Mouse (Mus musculus) forebrain, postnatal 0 days (tissue): ENCODE measurements at regions not wholly inside any gene's neighbourhood (a gene's known extent, or its start where the extent isn't known, plus 50 kb on each side); places are given as distances from the start of the nearest gene placed in this dataset.
A peak's percentile ranks its signal among the peaks of the same experiment; 100 is the strongest.

Experiments
- ATAC-seq: fragments of 200-750 bp; cut with Nextera tagmentation; 2 replicates; pipeline ENCODE4 v1.8.0; 2017; ENCODE audit warnings: mild to moderate bottlenecking, moderate library complexity
- DNase-seq: peaks from one replicate; pipeline ENCODE4 v3.0.0-alpha.2; 2015
- H3K27ac ChIP-seq: fragments of 300-500 bp; sonication (generic); 2 replicates; pipeline ENCODE4 v1.5.1; 2014; ENCODE audit warnings: low read depth, mild to moderate bottlenecking, antibody characterized with exemption, low read length, moderate library complexity, mixed read lengths
- H3K27me3 ChIP-seq: fragments of 300-500 bp; sonication (generic); 2 replicates; pipeline ENCODE4 v1.6.1; 2014; ENCODE audit warnings: mild to moderate bottlenecking, low read length, mixed read lengths; ENCODE audit not compliant: insufficient read depth
- H3K36me3 ChIP-seq: fragments of 300-500 bp; sonication (generic); 2 replicates; pipeline ENCODE4 v1.6.1; 2014; ENCODE audit warnings: mild to moderate bottlenecking, moderate library complexity; ENCODE audit not compliant: insufficient read depth
- H3K4me1 ChIP-seq: fragments of 300-500 bp; sonication (generic); 2 replicates; pipeline ENCODE4 v1.6.1; 2014; ENCODE audit warnings: antibody characterized with exemption; ENCODE audit not compliant: insufficient read depth
- H3K4me2 ChIP-seq: fragments of 300-500 bp; sonication (generic); 2 replicates; pipeline ENCODE4 v1.6.1; 2014; ENCODE audit warnings: low read depth, mild to moderate bottlenecking, moderate library complexity
- H3K4me3 ChIP-seq: fragments of 300-500 bp; sonication (generic); 2 replicates; pipeline ENCODE4 v1.5.1; 2014; ENCODE audit warnings: low read depth, low read length, mixed read lengths
- H3K9ac ChIP-seq: fragments of 300-500 bp; sonication (generic); 2 replicates; pipeline ENCODE4 v1.6.1; 2014; ENCODE audit warnings: mild to moderate bottlenecking
- H3K9me3 ChIP-seq: fragments of 300-500 bp; sonication (generic); 2 replicates; pipeline ENCODE4 v1.6.1; 2016; ENCODE audit warnings: low read length
- CTCF ChIP-seq: sonication (generic); IDR thresholded peaks from 2 replicates; pipeline ENCODE4 v1.5.1; 2016; ENCODE audit warnings: antibody characterized with exemption, control low read depth, low read depth
- WGBS: fragments of 180-500 bp; shearing (Covaris S2); extraction: QIAGEN DNeasy Blood & Tissue Kit; methylation state at CpG from one replicate; pipeline ENCODE4 v1.1.7; 2014; 5-methylcytosine and 5-hydroxymethylcytosine counted together

- Histone ChIP-seq H3K4me3 (no peak overlapping the region), H3K9ac (no peak overlapping the region), H3K4me2 (no peak overlapping the region), H3K9me3 (no peaks in the 10 kb centered on the region), H3K4me1 (no peaks in the 10 kb centered on the region), H3K27me3 (peaks cover 4% of the 10 kb centered on the region; the same call in 1 of the 2 replicates), H3K36me3 (no peaks in the 10 kb centered on the region), H3K27ac (no peak overlapping the region)
- TF ChIP-seq CTCF, result no peak
- 71% methylated on average over 8 of the region's 8 CpGs for WGBS
- no peak for ATAC-seq
- no peak for DNase-seq
Measured at GRCm38 (mm10) chr9:100391566-100392213, 94.9 kb downstream of the Il20rb start.

- TF ChIP-seq CTCF, result no peak
- Histone ChIP-seq H3K9ac (no peak overlapping the region), H3K4me1 (no peaks in the 10 kb centered on the region), H3K36me3 (no peaks in the 10 kb centered on the region), H3K4me2 (no peak overlapping the region), H3K4me3 (no peak overlapping the region), H3K27ac (no peak overlapping the region), H3K9me3 (no peaks in the 10 kb centered on the region), H3K27me3 (peaks cover 4% of the 10 kb centered on the region; the same call in 1 of the 2 replicates)
- ATAC-seq (no peak), DNase-seq (no peak)
- 67% methylated on average over 7 of the region's 7 CpGs for WGBS
Measured at GRCm38 (mm10) chr9:100388393-100388792, 98.2 kb downstream of the Il20rb start.

GRCm38 (mm10) chr9:100387171-100387685 is 99.4 kb downstream of the Il20rb start:
- WGBS, result 50% methylated on average over 13 of the region's 13 CpGs
- H3K4me3 ChIP-seq, result no peak overlapping the region
- ATAC-seq (no peak), DNase-seq (no peak)
- H3K4me1 ChIP-seq, result no peaks in the 10 kb centered on the region
- H3K9ac ChIP-seq, result no peak overlapping the region
- H3K4me2 ChIP-seq, result no peak overlapping the region
- TF ChIP-seq CTCF, result no peak
- H3K27ac ChIP-seq, result no peak overlapping the region
- H3K9me3 ChIP-seq, result no peaks in the 10 kb centered on the region
- no peaks in the 10 kb centered on the region for H3K36me3 ChIP-seq
- peaks cover 4% of the 10 kb centered on the region; the same call in 1 of the 2 replicates for H3K27me3 ChIP-seq

GRCm38 (mm10) chr9:100382492-100382891 is 104.1 kb downstream of the Il20rb start:
- DNase-seq, result no peak
- Histone ChIP-seq H3K4me2 (no peak overlapping the region), H3K36me3 (no peaks in the 10 kb centered on the region), H3K27me3 (no peaks in the 10 kb centered on the region), H3K9ac (no peak overlapping the region), H3K4me3 (no peak overlapping the region), H3K9me3 (no peaks in the 10 kb centered on the region), H3K27ac (no peak overlapping the region), H3K4me1 (no peaks in the 10 kb centered on the region)
- 40% methylated on average over 5 of the region's 5 CpGs for WGBS
- ATAC-seq, result no peak
- TF ChIP-seq CTCF, result peak; percentile 52

GRCm38 (mm10) chr9:100369921-100370320 is 116.7 kb downstream of the Il20rb start:
- 93% methylated on average over 5 of the region's 5 CpGs for WGBS
- H3K27ac ChIP-seq, result no peak overlapping the region
- no peak for ATAC-seq
- H3K4me2 ChIP-seq, result no peak overlapping the region
- no peaks in the 10 kb centered on the region for H3K27me3 ChIP-seq
- TF ChIP-seq CTCF, result no peak
- no peaks in the 10 kb centered on the region for H3K9me3 ChIP-seq
- no peak for DNase-seq
- H3K9ac ChIP-seq, result no peak overlapping the region
- no peak overlapping the region for H3K4me3 ChIP-seq
- H3K36me3 ChIP-seq, result no peaks in the 10 kb centered on the region
- no peaks in the 10 kb centered on the region for H3K4me1 ChIP-seq

GRCm38 (mm10) chr9:100366816-100367215 is 119.8 kb downstream of the Il20rb start:
- H3K9me3 ChIP-seq, result no peaks in the 10 kb centered on the region
- H3K4me1 ChIP-seq, result no peaks in the 10 kb centered on the region
- H3K36me3 ChIP-seq, result no peaks in the 10 kb centered on the region
- H3K27ac ChIP-seq, result no peak overlapping the region
- no peak overlapping the region for H3K4me2 ChIP-seq
- 54% methylated on average over 6 of the region's 6 CpGs for WGBS
- H3K9ac ChIP-seq, result no peak overlapping the region
- no peaks in the 10 kb centered on the region for H3K27me3 ChIP-seq
- no peak overlapping the region for H3K4me3 ChIP-seq
- ATAC-seq, result no peak
- DNase-seq, result no peak
- TF ChIP-seq CTCF, result no peak

GRCm38 (mm10) chr9:100359934-100360716 is 126.5 kb downstream of the Il20rb start:
- H3K9ac ChIP-seq, result no peak overlapping the region
- no peak overlapping the region for H3K4me2 ChIP-seq
- TF ChIP-seq CTCF, result peak; percentile 45
- no peak for ATAC-seq
- no peaks in the 10 kb centered on the region for H3K36me3 ChIP-seq
- H3K4me3 ChIP-seq, result no peak overlapping the region
- DNase-seq, result peak; percentile 7
- no peaks in the 10 kb centered on the region for H3K4me1 ChIP-seq
- no peaks in the 10 kb centered on the region for H3K27me3 ChIP-seq
- H3K27ac ChIP-seq, result no peak overlapping the region
- WGBS, result 62% methylated on average over 9 of the region's 9 CpGs
- H3K9me3 ChIP-seq, result no peaks in the 10 kb centered on the region
